Mouse (Mus musculus) spleen, postnatal 10 days (tissue): ENCODE results near the gene Tas2r109.
"Not testable (repeated sequence)": the region's sequence is repeated elsewhere in the genome, so short reads cannot be mapped to it uniquely, and the experiment has no call there.

ENCODE experiments used
- DNase-seq, 2 experiments: peaks; one replicate each; pipeline ENCODE4 v3.0.0; 2021 to 2022; ENCODE audit warnings: low spot score in 2 of 2

The Tas2r109 gene

GRCm38 (mm10) chr6:132980865-132981264 is at the start of gene Tas2r109:
TSS of gene Tas2r109 (minus strand) at chr6:132980965.
- DNase-seq = no peak

- no peak for DNase-seq
Measured at GRCm38 (mm10) chr6:132957819-132958218, 22.9 kb downstream of the Tas2r109 start, which contains the start of gene Tas2r131. TSS of gene Tas2r131 (minus strand) at chr6:132957919.

- no peak for DNase-seq
Measured at GRCm38 (mm10) chr6:132950802-132951201, 30.0 kb downstream of the Tas2r109 start, which contains the start of gene Tas2r129. TSS of gene Tas2r129 (plus strand) at chr6:132951102.

DNA sequence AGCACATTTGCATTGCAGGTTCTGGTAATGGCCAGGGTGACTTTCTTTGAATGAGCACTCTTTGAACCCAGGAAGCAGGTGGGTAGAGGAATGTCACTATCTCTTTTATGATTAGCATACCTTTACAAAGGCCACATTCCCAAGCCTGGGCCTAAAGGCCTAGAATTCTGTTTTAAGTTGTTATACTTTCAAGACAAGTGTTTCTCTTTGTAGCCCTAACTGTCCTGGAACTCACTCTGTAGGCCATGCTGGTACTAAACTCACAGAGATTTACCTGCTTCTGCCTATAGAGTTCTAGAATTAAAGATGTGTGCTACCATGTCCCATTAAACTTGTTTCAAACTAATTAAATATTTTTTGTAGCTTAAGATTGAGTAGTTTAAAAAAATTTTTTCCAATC is 39.4 kb downstream of the Tas2r109 start:
- not testable (repeated sequence) for DNase-seq
